In genomic region chr17:17623221-17623889, GRCm38 (mm10) we compare ENCODE assay signal across 8 mouse cellular contexts. TPM values are rescaled to one million over a fixed set of nuclear protein-coding genes. Genes with fewer than 3 reads are reported as not detected.
A peak's percentile ranks its signal among the peaks of the same experiment; 100 is the strongest.
DNase-seq lines count a peak whose midpoint lies in the region; ATAC-seq lines count a peak whose summit lies in the region.

No protein-coding gene starts in this region.

- H3K4me2 ChIP-seq in heart, embryonic 15.5 days, result peak overlapping the region; percentile 74
- H3K4me2 ChIP-seq in midbrain, embryonic 12.5 days (replicated peaks), result peak overlapping the region; percentile 70

- no peaks in the 10 kb centered on the region for H3K27me3 ChIP-seq in heart, embryonic 15.5 days
- H3K27me3 ChIP-seq in hindbrain, embryonic 10.5 days (ENCODE audit: insufficient read depth, poor library complexity, severe bottlenecking), result no peaks in the 10 kb centered on the region
- no peaks in the 10 kb centered on the region for H3K27me3 ChIP-seq in midbrain, embryonic 12.5 days

- peak overlapping the region; percentile 98 for H3K4me3 ChIP-seq in heart, embryonic 15.5 days
- peak overlapping the region; percentile 97 for H3K4me3 ChIP-seq in hindbrain, embryonic 10.5 days
- peak overlapping the region; percentile 92 for H3K4me3 ChIP-seq in midbrain, embryonic 12.5 days

- H3K9ac ChIP-seq in heart, embryonic 15.5 days, result peak overlapping the region; percentile 98
- H3K9ac ChIP-seq in midbrain, embryonic 12.5 days (replicated peaks), result peak overlapping the region; percentile 92

- H3K4me1 ChIP-seq in heart, embryonic 15.5 days (replicated peaks), result peaks cover 19% of the 10 kb centered on the region
- H3K4me1 ChIP-seq in hindbrain, embryonic 10.5 days (replicated peaks), result peaks cover 26% of the 10 kb centered on the region
- peaks cover 14% of the 10 kb centered on the region for H3K4me1 ChIP-seq in midbrain, embryonic 12.5 days

- WGBS in heart, embryonic 15.5 days, result 3% methylated on average over 7 of the region's 7 CpGs
- 5% methylated on average over 7 of the region's 7 CpGs for WGBS in hindbrain, embryonic 10.5 days
- WGBS in midbrain, embryonic 12.5 days, result 8% methylated on average over 7 of the region's 7 CpGs

- no peak for DNase-seq in heart, adult 9 months (ENCODE audit: low spot score in 2 of 2)
- peak; percentile 75 for DNase-seq in adipocyte (ENCODE audit: low spot score)
- DNase-seq in hindbrain, embryonic 10.5 days (ENCODE audit: low spot score), result no peak
- DNase-seq in T-cell, adult 2 months (ENCODE audit: low spot score), result no peak
- no peak for DNase-seq in gastrocnemius, postnatal 4 days (ENCODE audit: low spot score in 2 of 2)
- DNase-seq in right cerebral cortex, postnatal 25 days, result no peak

- peak overlapping the region; percentile 100 for H3K27ac ChIP-seq in heart, embryonic 15.5 days
- H3K27ac ChIP-seq in hindbrain, embryonic 10.5 days, result peak overlapping the region; percentile 98
- peak overlapping the region; percentile 100 for H3K27ac ChIP-seq in midbrain, embryonic 12.5 days (replicated peaks)

- no peaks in the 10 kb centered on the region for H3K9me3 ChIP-seq in heart, embryonic 15.5 days (replicated peaks)
- no peaks in the 10 kb centered on the region for H3K9me3 ChIP-seq in hindbrain, embryonic 10.5 days
- H3K9me3 ChIP-seq in midbrain, embryonic 12.5 days, result no peaks in the 10 kb centered on the region

- ATAC-seq in heart, embryonic 15.5 days (replicated peaks; ENCODE audit: insufficient number of reproducible peaks, insufficient read depth, low FRiP score, low read depth), result no peak
- no peak for ATAC-seq in midbrain, embryonic 12.5 days (ENCODE audit: low FRiP score, low read depth)

- no peaks in the 10 kb centered on the region for H3K36me3 ChIP-seq in heart, embryonic 15.5 days
- no peaks in the 10 kb centered on the region for H3K36me3 ChIP-seq in hindbrain, embryonic 10.5 days
- no peaks in the 10 kb centered on the region for H3K36me3 ChIP-seq in midbrain, embryonic 12.5 days

RNA-seq across cellular contexts. Expression of gene Lnpep, which starts 1.5 kb away (rescaled TPM):
- 11.0 and 12.3 TPM in 2 replicates for polyA plus RNA-seq in heart, embryonic 15.5 days (2015; fragmentation: Nextera tagmentation; extraction: Ambion mirVana)
- 6.2 and 7.2 TPM in 2 replicates for polyA plus RNA-seq in hindbrain, embryonic 10.5 days (2016; fragmentation: Nextera tagmentation; extraction: Ambion mirVana)
- polyA plus RNA-seq in midbrain, embryonic 12.5 days (2016; fragmentation: Nextera tagmentation; extraction: Ambion mirVana), result 10.0 and 10.7 TPM in 2 replicates
- 100 to 1,000 TPM; 103 to 115 TPM for total RNA-seq in gastrocnemius, postnatal 4 days (2021)
